Mouse (Mus musculus) myocyte (in vitro differentiated cells): ENCODE measurements around the gene Tysnd1. TPM values are rescaled to one million over a fixed set of nuclear protein-coding genes. Genes with fewer than 3 reads are reported as not detected.

Source experiments
- H3K27me3 ChIP-seq: one replicate; pipeline ENCODE4 v1.6.1; 2011; ENCODE audit not compliant: control insufficient read depth, insufficient read depth, insufficient read length
- H3K36me3 ChIP-seq: one replicate; pipeline ENCODE4 v1.6.1; 2011; ENCODE audit not compliant: control insufficient read depth, insufficient read depth
- H3K4me2 ChIP-seq: one replicate; pipeline ENCODE4 v1.6.1; 2011; ENCODE audit warnings: low read depth, control low read depth
- H3K4me3 ChIP-seq: one replicate; pipeline ENCODE4 v1.5.1; 2011; ENCODE audit warnings: mild to moderate bottlenecking, control low read depth, moderate library complexity
- H3K79me2 ChIP-seq: one replicate; pipeline ENCODE4 v1.6.1; 2011; ENCODE audit not compliant: control insufficient read depth, insufficient read depth
- H3ac ChIP-seq: one replicate; pipeline ENCODE4 v1.6.1; 2011; ENCODE audit not compliant: control insufficient read depth, insufficient read length
- CEBPB ChIP-seq: IDR thresholded peaks from 2 replicates; pipeline ENCODE4 v1.6.1; 2011; ENCODE audit warnings: mild to moderate bottlenecking, moderate library complexity; ENCODE audit not compliant: poor library complexity, insufficient read depth, severe bottlenecking
- E2F4 ChIP-seq: IDR thresholded peaks from one replicate; pipeline ENCODE4 v1.6.1; 2011; ENCODE audit warnings: mild to moderate bottlenecking, control low read depth, moderate library complexity; ENCODE audit not compliant: insufficient read depth
- MAX ChIP-seq: IDR thresholded peaks from one replicate; pipeline ENCODE4 v1.6.1; 2011; ENCODE audit warnings: low read depth, mild to moderate bottlenecking, control low read depth
- MYOD1 ChIP-seq, 3 experiments: IDR thresholded peaks; one replicate each; pipeline ENCODE4 v1.6.1; 2011; ENCODE audit warnings: control low read depth in 2 of 3, low read depth in 2 of 3, mild to moderate bottlenecking in 2 of 3, moderate library complexity in 1 of 3; ENCODE audit not compliant: insufficient read length in 2 of 3, control insufficient read depth in 1 of 3
- MYOG ChIP-seq, 3 experiments: IDR thresholded peaks; one replicate each; pipeline ENCODE4 v1.6.1; 2011; ENCODE audit warnings: control low read depth in 2 of 3, low read depth in 2 of 3, mild to moderate bottlenecking in 2 of 3; ENCODE audit not compliant: insufficient read length in 2 of 3, control insufficient read depth in 1 of 3, insufficient read depth in 1 of 3
- POLR2A ChIP-seq: IDR thresholded peaks from one replicate; pipeline ENCODE4 v1.6.1; 2011; ENCODE audit warnings: low read depth, mild to moderate bottlenecking, control low read depth, moderate library complexity; ENCODE audit not compliant: insufficient read length
- POLR2AphosphoS2 ChIP-seq: IDR thresholded peaks from one replicate; pipeline ENCODE4 v1.6.1; 2011; ENCODE audit warnings: low read depth, control low read depth; ENCODE audit not compliant: insufficient read length
- REST ChIP-seq: IDR thresholded peaks from one replicate; pipeline ENCODE4 v1.6.1; 2011; ENCODE audit warnings: mild to moderate bottlenecking, control low read depth, moderate library complexity; ENCODE audit not compliant: insufficient read depth, insufficient read length
- SRF ChIP-seq: IDR thresholded peaks from one replicate; pipeline ENCODE4 v1.6.1; 2011; ENCODE audit warnings: low read depth; ENCODE audit not compliant: control insufficient read depth, insufficient read length
- TCF12 ChIP-seq: IDR thresholded peaks from one replicate; pipeline ENCODE4 v1.6.1; 2011; ENCODE audit warnings: mild to moderate bottlenecking, control low read depth; ENCODE audit not compliant: poor library complexity, insufficient read depth, severe bottlenecking
- TCF3 ChIP-seq: IDR thresholded peaks from one replicate; pipeline ENCODE4 v1.6.1; 2011; ENCODE audit warnings: low read depth, control low read depth; ENCODE audit not compliant: insufficient read length
- USF1 ChIP-seq: IDR thresholded peaks from one replicate; pipeline ENCODE4 v1.6.1; 2011; ENCODE audit warnings: low read depth, mild to moderate bottlenecking, control low read depth, moderate library complexity
- polyA plus RNA-seq: library from polyadenylated mRNA; unstranded; fragments of >200 nt; fragmentation: generic; extraction: Trizol; gene quantifications from one replicate; pipeline ENCODE4 v1.2.1, GENCODE M21; 2012; ENCODE audit warnings: missing spikeins

The Tysnd1 gene
- polyA plus RNA-seq, 1 experiment = 25.3 TPM

DNA sequence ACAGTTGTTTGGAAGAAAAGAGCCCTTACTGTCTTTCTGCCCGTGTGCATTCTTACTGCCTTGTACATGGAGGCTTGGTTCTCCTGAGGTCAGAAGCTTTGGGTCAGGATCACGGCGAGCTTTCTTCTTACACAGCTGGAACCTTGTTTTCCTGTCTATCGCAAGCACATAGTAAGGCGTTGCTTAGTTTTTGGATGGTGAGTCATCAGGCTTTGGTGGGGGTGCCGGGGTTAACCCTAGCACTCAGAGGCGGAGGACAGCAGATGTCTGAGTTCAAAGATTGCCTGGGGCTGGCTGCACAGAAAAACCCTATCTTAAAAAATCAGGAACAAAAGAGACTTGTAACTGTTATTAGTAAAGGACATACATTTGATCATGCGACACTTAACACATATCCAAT, 33.4 kb upstream of the Tysnd1 start:
- H3K27me3 ChIP-seq = no peaks in the 10 kb centered on the region
- no peaks in the 10 kb centered on the region for H3K79me2 ChIP-seq
- TF ChIP-seq TCF3 (no peak), REST (no peak), POLR2AphosphoS2 (no peak), TCF12 (no peak), SRF (no peak), MYOG (IDR thresholded peaks at IDR 0.05; ENCODE audit: control insufficient read depth in 1 of 3, insufficient read depth in 1 of 3, insufficient read length in 2 of 3, low read depth in 2 of 3) (no peak), USF1 (no peak), MYOD1 (IDR thresholded peaks at IDR 0.05; ENCODE audit: control insufficient read depth in 1 of 3, insufficient read length in 2 of 3, low read depth in 2 of 3) (no peak), CEBPB (no peak), E2F4 (no peak), MAX (no peak), POLR2A (no peak)
- peak overlapping the region; percentile 64 for H3K4me2 ChIP-seq
- no peak overlapping the region for H3ac ChIP-seq
- H3K36me3 ChIP-seq = peaks cover 30% of the 10 kb centered on the region
- no peak overlapping the region for H3K4me3 ChIP-seq

DNA sequence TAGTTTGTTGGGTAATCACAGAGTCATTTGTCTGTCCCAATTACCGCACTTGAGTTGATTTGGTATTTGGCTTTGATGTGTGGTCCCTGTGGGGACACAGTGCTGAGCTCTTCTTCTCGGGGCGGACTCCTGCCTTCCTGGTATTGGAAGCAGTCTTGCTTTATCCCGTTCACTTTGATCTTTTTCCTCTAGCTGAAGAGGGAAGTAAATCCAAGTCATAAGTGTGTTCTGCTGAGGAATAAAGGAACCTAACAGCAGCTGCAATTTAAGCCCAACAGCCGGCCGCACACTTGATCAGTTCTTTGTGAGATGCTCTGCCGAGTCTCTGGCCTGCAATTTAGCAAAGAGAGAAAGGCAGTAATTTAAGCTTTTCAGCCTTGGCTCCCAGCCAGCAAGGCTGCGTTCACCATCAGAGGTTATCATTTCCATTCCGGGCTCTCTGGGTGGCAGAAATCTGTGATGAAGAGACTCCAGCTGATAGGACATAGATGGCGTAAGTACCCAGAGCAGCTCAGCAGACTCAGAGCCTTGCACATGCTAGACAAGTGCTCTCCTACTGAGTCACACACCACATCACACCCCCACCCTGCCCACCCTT, 32.8 kb upstream of the Tysnd1 start:
- TF ChIP-seq MYOD1 (IDR thresholded peaks at IDR 0.05; ENCODE audit: control insufficient read depth in 1 of 3, insufficient read length in 2 of 3, low read depth in 2 of 3) (no peak), CEBPB (0 out of 2 replicates have a peak, but pooled peaks have one; percentile 2), POLR2AphosphoS2 (no peak), MAX (no peak), USF1 (no peak), SRF (no peak), POLR2A (no peak)
- no peak overlapping the region for H3ac ChIP-seq
- peak overlapping the region; percentile 64 for H3K4me2 ChIP-seq
- H3K36me3 ChIP-seq = peaks cover 30% of the 10 kb centered on the region
- H3K79me2 ChIP-seq = no peaks in the 10 kb centered on the region
- H3K27me3 ChIP-seq = no peaks in the 10 kb centered on the region
- no peak overlapping the region for H3K4me3 ChIP-seq

DNA sequence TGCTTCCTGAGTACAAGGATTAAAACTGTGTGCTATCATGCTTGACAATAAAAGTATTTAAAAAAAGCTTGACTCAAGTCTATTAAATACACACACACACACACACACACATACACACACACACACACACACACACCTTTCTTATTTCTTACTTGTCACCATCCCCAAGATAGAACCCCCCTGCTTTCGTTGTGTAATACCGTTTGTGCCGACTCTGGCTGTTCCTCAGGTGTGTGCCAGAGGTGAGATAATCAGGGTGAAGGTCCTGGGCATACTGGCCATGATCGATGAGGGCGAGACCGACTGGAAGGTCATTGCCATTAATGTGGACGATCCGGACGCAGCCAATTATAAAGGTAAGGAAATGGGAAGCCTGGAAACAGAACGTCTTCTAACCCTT, 30.2 kb upstream of the Tysnd1 start:
- TF ChIP-seq REST = no peak
- no peak for TF ChIP-seq USF1
- TF ChIP-seq TCF12 = no peak
- TF ChIP-seq E2F4 = no peak
- TF ChIP-seq CEBPB = no peak
- TF ChIP-seq TCF3 = no peak
- no peak for TF ChIP-seq POLR2A
- no peak for TF ChIP-seq MYOD1 (IDR thresholded peaks at IDR 0.05; ENCODE audit: control insufficient read depth in 1 of 3, insufficient read length in 2 of 3, low read depth in 2 of 3)
- TF ChIP-seq MYOG (IDR thresholded peaks at IDR 0.05; ENCODE audit: control insufficient read depth in 1 of 3, insufficient read depth in 1 of 3, insufficient read length in 2 of 3, low read depth in 2 of 3) = no peak
- TF ChIP-seq SRF = no peak
- TF ChIP-seq MAX = no peak
- TF ChIP-seq POLR2AphosphoS2 = no peak
- Histone ChIP-seq H3K27me3 (no peaks in the 10 kb centered on the region), H3K4me3 (no peak overlapping the region), H3K4me2 (no peak overlapping the region), H3ac (no peak overlapping the region), H3K79me2 (no peaks in the 10 kb centered on the region), H3K36me3 (peaks cover 34% of the 10 kb centered on the region)

DNA sequence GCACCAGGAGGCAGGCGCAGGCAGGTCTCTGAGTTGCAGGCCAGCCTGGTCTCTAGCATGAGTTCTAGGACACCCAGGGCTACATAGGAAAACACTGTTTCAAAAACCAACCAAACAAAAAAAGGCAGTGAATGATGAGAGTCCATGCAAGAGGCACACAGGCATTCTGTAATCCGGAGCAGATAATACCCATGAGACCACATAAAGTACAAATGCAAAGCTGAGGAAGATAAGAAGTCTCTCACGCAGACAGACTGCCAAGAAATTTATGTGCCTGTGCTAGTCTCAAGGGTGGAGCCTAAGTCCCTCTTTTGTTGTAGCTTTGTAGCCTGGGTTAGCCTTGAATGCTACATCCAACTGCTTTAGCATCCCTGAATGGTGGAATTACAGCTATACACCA, 29.7 kb upstream of the Tysnd1 start:
- no peak overlapping the region for H3K4me3 ChIP-seq
- H3K36me3 ChIP-seq = peaks cover 36% of the 10 kb centered on the region
- no peaks in the 10 kb centered on the region for H3K27me3 ChIP-seq
- no peaks in the 10 kb centered on the region for H3K79me2 ChIP-seq
- H3ac ChIP-seq = no peak overlapping the region
- H3K4me2 ChIP-seq = no peak overlapping the region
- no peak for TF ChIP-seq TCF12
- TF ChIP-seq MAX = no peak
- TF ChIP-seq REST = no peak
- no peak for TF ChIP-seq USF1
- no peak for TF ChIP-seq POLR2AphosphoS2
- TF ChIP-seq POLR2A = no peak

DNA sequence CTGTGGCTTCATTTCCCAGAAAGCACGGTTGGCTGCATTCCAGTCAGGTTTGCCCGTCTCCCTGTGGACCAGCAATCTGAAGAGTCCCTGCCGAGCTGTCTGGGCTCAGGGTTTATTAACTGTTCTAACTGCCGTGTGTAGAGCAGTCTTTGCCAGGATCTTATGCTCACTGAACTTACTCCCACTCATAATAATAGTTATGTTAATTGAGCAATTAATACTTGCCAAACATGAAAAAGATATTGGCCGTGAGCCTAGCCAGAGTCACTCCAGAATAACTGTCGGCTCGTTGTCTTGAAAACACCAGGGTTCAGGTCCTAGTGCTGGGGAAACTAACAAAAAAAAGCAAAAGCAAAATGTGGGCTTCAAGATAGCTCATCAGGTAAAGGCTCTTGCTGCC, 26.0 kb upstream of the Tysnd1 start:
- Histone ChIP-seq H3ac (no peak overlapping the region), H3K4me2 (no peak overlapping the region), H3K79me2 (no peaks in the 10 kb centered on the region), H3K27me3 (no peaks in the 10 kb centered on the region), H3K4me3 (no peak overlapping the region), H3K36me3 (peaks cover 23% of the 10 kb centered on the region)
- TF ChIP-seq TCF3 (no peak), SRF (no peak), TCF12 (no peak), MYOD1 (IDR thresholded peaks at IDR 0.05; ENCODE audit: control insufficient read depth in 1 of 3, insufficient read length in 2 of 3, low read depth in 2 of 3) (no peak), REST (no peak), MYOG (IDR thresholded peaks at IDR 0.05; ENCODE audit: control insufficient read depth in 1 of 3, insufficient read depth in 1 of 3, insufficient read length in 2 of 3, low read depth in 2 of 3) (no peak), POLR2AphosphoS2 (no peak), E2F4 (no peak), POLR2A (no peak)

DNA sequence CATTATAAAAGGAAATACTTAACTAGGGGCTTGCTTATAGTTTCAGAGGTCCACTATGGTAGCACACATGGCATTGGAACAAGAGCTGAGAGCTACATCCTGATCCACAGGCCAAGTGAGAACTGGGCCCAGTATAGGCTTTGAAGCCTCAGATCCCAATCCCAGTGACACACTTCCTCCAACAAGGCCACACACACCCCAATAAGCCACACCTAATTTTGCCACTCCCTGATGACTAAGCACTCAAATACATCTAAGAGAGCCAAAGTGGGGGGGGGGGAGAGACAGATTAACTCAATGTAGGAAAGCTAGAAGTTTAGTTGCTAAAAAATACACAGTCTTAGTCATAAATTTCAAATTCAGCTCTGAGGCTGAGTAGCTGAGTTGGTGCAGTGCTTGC, 25.4 kb upstream of the Tysnd1 start:
- TF ChIP-seq POLR2AphosphoS2 (no peak), E2F4 (no peak), USF1 (no peak), REST (no peak), CEBPB (0 out of 2 replicates have a peak, but pooled peaks have one; percentile 25)
- Histone ChIP-seq H3ac (no peak overlapping the region), H3K79me2 (no peaks in the 10 kb centered on the region), H3K27me3 (no peaks in the 10 kb centered on the region), H3K36me3 (peaks cover 19% of the 10 kb centered on the region), H3K4me3 (no peak overlapping the region), H3K4me2 (no peak overlapping the region)
